8 mouse cellular contexts compared by ENCODE assay signal in genomic region chr9:20519949-20520348, GRCm38 (mm10). TPM values are rescaled to one million over a fixed set of nuclear protein-coding genes. Genes with fewer than 3 reads are reported as not detected.
DNase-seq lines count a peak whose midpoint lies in the region; ATAC-seq lines count a peak whose summit lies in the region.

No protein-coding gene starts in this region.

- H3K36me3 ChIP-seq in heart, embryonic 16.5 days (ENCODE audit: control insufficient read depth, insufficient read depth) = peaks cover 7% of the 10 kb centered on the region; the same call in 1 of the 2 replicates
- peaks cover 16% of the 10 kb centered on the region for H3K36me3 ChIP-seq in forebrain, embryonic 15.5 days

- H3K9me3 ChIP-seq in heart, embryonic 16.5 days (replicated peaks; ENCODE audit: control insufficient read depth, low read length) = no peaks in the 10 kb centered on the region
- H3K9me3 ChIP-seq in forebrain, embryonic 15.5 days = no peaks in the 10 kb centered on the region

- H3K4me2 ChIP-seq in heart, embryonic 16.5 days (ENCODE audit: low read depth, low read length) = peak overlapping the region; percentile 70
- peak overlapping the region; percentile 84 for H3K4me2 ChIP-seq in forebrain, embryonic 15.5 days (replicated peaks)

- intact Hi-C loops in heart, postnatal 14 days (cut with DNase I) = loop anchor here (2.0 kb wide), 1 partner anchor 27 kb away; the partner anchor contains the start of gene Zfp426

- peak overlapping the region; percentile 45; the same call in 1 of the 2 replicates for H3K9ac ChIP-seq in heart, embryonic 16.5 days (ENCODE audit: low read length)
- peak overlapping the region; percentile 42 for H3K9ac ChIP-seq in forebrain, embryonic 15.5 days (replicated peaks)

- 34% methylated on average over 4 of the region's 4 CpGs for WGBS in heart, embryonic 16.5 days
- 5% methylated on average over 4 of the region's 4 CpGs for WGBS in forebrain, embryonic 15.5 days

- H3K4me1 ChIP-seq in heart, embryonic 16.5 days (ENCODE audit: control insufficient read depth, insufficient read depth, low read length) = peaks cover 20% of the 10 kb centered on the region
- peaks cover 45% of the 10 kb centered on the region for H3K4me1 ChIP-seq in forebrain, embryonic 15.5 days

- H3K27ac ChIP-seq in heart, embryonic 16.5 days (ENCODE audit: low read length) = no peak overlapping the region
- H3K27ac ChIP-seq in forebrain, embryonic 15.5 days (replicated peaks) = no peak overlapping the region

- no peaks in the 10 kb centered on the region for H3K27me3 ChIP-seq in heart, embryonic 16.5 days (ENCODE audit: control insufficient read depth, insufficient read depth, low read length)
- no peaks in the 10 kb centered on the region for H3K27me3 ChIP-seq in forebrain, embryonic 15.5 days

- H3K4me3 ChIP-seq in heart, embryonic 16.5 days (ENCODE audit: low read length) = peak overlapping the region; percentile 50
- H3K4me3 ChIP-seq in forebrain, embryonic 15.5 days = peak overlapping the region; percentile 96

- ATAC-seq in heart, embryonic 16.5 days (replicated peaks; ENCODE audit: extremely low read depth, insufficient read depth, low FRiP score) = no peak
- no peak for ATAC-seq in forebrain, embryonic 15.5 days (replicated peaks)

- no peak for DNase-seq in heart, postnatal 14 days
- peak; percentile 25 for DNase-seq in ES-CJ7 (ENCODE audit: low read depth, low spot score)
- DNase-seq in mesoderm, embryonic 11.5 days (ENCODE audit: low read depth, low spot score) = peak; percentile 17
- no peak for DNase-seq in left cerebral cortex, adult 11 months (ENCODE audit: low spot score)
- DNase-seq in urinary bladder, adult 2 months (ENCODE audit: low spot score) = no peak
- DNase-seq in adrenal gland, postnatal 36 days = no peak

RNA-seq across cellular contexts. Expression of gene Zfp266, which starts 1.3 kb away (rescaled TPM):
- polyA plus RNA-seq in heart, embryonic 16.5 days (2015; fragmentation: Nextera tagmentation; extraction: Ambion mirVana) = 46.1 and 46.2 TPM in 2 replicates
- total RNA-seq in heart, postnatal 14 days (2021) = 10 to 100 TPM; 32.2 to 36.1 TPM
- 160 and 167 TPM in 2 replicates for polyA plus RNA-seq in forebrain, embryonic 15.5 days (2015; fragmentation: Nextera tagmentation; extraction: Ambion mirVana)
- 37.7 and 39.1 TPM in 2 replicates for polyA plus RNA-seq in urinary bladder, adult 2 months (2012; rRNA removed)
- 10 to 100 TPM; 36.8 to 38.1 TPM for total RNA-seq in adrenal gland, postnatal 36 days (2021)

RNA-seq across cellular contexts. Expression of gene Zfp426, which starts 27.4 kb away (rescaled TPM):
- 12.6 and 14.0 TPM in 2 replicates for polyA plus RNA-seq in heart, embryonic 16.5 days (2015; fragmentation: Nextera tagmentation; extraction: Ambion mirVana)
- total RNA-seq in heart, postnatal 14 days (2021) = 10 to 100 TPM; 12.4 to 13.1 TPM
- polyA plus RNA-seq in forebrain, embryonic 15.5 days (2015; fragmentation: Nextera tagmentation; extraction: Ambion mirVana) = 30.7 and 34.0 TPM in 2 replicates
- 16.0 and 17.1 TPM in 2 replicates for polyA plus RNA-seq in urinary bladder, adult 2 months (2012; rRNA removed)
- 10 to 100 TPM; 21.8 to 22.0 TPM for total RNA-seq in adrenal gland, postnatal 36 days (2021)

RNA-seq across cellular contexts. Expression of gene Zfp26, which starts 60.0 kb away (rescaled TPM):
- 7.8 and 9.1 TPM in 2 replicates for polyA plus RNA-seq in heart, embryonic 16.5 days (2015; fragmentation: Nextera tagmentation; extraction: Ambion mirVana)
- total RNA-seq in heart, postnatal 14 days (2021) = 10 to 100 TPM; 14.3 to 15.3 TPM
- polyA plus RNA-seq in forebrain, embryonic 15.5 days (2015; fragmentation: Nextera tagmentation; extraction: Ambion mirVana) = 19.7 and 22.6 TPM in 2 replicates
- polyA plus RNA-seq in urinary bladder, adult 2 months (2012; rRNA removed) = 6.8 and 7.5 TPM in 2 replicates
- 10 to 100 TPM; 19.4 to 20.6 TPM for total RNA-seq in adrenal gland, postnatal 36 days (2021)

Comparison
In these comparisons a context has a peak if more than half of its experiments do, and no peak if none do; other contexts are left out.
1. DNase-seq: peak in ES-CJ7 (single experiment) and mesoderm, embryonic 11.5 days (single experiment); none in heart, postnatal 14 days (0 of 2), left cerebral cortex, adult 11 months (single experiment), urinary bladder, adult 2 months (single experiment) and adrenal gland, postnatal 36 days (0 of 2).